Mouse (Mus musculus): Measurements from ENCODE around the gene Nup85. TPM values are rescaled to one million over a fixed set of nuclear protein-coding genes. Genes with fewer than 3 reads are reported as not detected.

The Nup85 gene
- total and polyA plus RNA-seq, 3 experiments = 282 to 326 (median 290) TPM

GRCm38 (mm10) chr11:115609576-115609975 lies 45.3 kb downstream of the Nup85 start:
- no peak for DNase-seq (ENCODE audit: extremely low read depth)
- in situ Hi-C loops (cut with MboI; ENCODE audit: low pct_ligation_motif_present, low pct_unique_long_range_greater_than_20kb, low sequenced_read_pairs) = loop anchor here (25.0 kb wide), 1 partner anchor 403 kb away; the partner anchor contains the start of gene Galk1
- 0 out of 2 replicates have a peak overlapping the region, but pooled peaks have one; percentile 3 for H3K27ac ChIP-seq (ENCODE audit: insufficient read depth, low read depth)
- dilution Hi-C loops (cut with MboI; ENCODE audit: extremely low pct_ligation_motif_present, extremely low pct_unique_long_range_greater_than_20kb, low sequenced_read_pairs) = no loop called here
- no peak overlapping the region for H3K4me3 ChIP-seq (replicated peaks in 1 of 3; ENCODE audit: low read depth in 2 of 3, low read length in 2 of 3, poor library complexity in 1 of 3)
- peaks cover 30 to 79% of the 10 kb centered on the region in 2 experiments for H3K4me1 ChIP-seq (ENCODE audit: control insufficient read depth in 1 of 2, insufficient read depth in 2 of 2)
- no peak overlapping the region for H3K4me2 ChIP-seq (ENCODE audit: insufficient read depth, low read depth, poor library complexity, severe bottlenecking)
- no peak overlapping the region for H3K9ac ChIP-seq (ENCODE audit: insufficient read depth, low read depth)
- H3K27me3 ChIP-seq (replicated peaks) = no peaks in the 10 kb centered on the region
- TF ChIP-seq EP300 (IDR thresholded peaks at IDR 0.05; ENCODE audit: low read length) = no peak
- peak; percentile 12; the same call in 1 of the 2 replicates for TF ChIP-seq ZMIZ1 (IDR thresholded peaks at IDR 0.05; ENCODE audit: low read depth, low read length)
- TF ChIP-seq MAZ (IDR thresholded peaks at IDR 0.05; ENCODE audit: low read depth, low read length) = no peak
- H3K36me3 ChIP-seq (replicated peaks in 1 of 2; ENCODE audit: control insufficient read depth in 1 of 2, insufficient read depth in 1 of 2, low read length in 1 of 2) = peaks cover 63 to 77% of the 10 kb centered on the region in 2 experiments
- no peaks in the 10 kb centered on the region for H3K9me3 ChIP-seq (replicated peaks; ENCODE audit: low read length)
- H3K79me2 ChIP-seq (replicated peaks; ENCODE audit: control insufficient read depth, extremely low read depth, insufficient read depth, poor library complexity, severe bottlenecking) = peaks cover 60% of the 10 kb centered on the region

DNA sequence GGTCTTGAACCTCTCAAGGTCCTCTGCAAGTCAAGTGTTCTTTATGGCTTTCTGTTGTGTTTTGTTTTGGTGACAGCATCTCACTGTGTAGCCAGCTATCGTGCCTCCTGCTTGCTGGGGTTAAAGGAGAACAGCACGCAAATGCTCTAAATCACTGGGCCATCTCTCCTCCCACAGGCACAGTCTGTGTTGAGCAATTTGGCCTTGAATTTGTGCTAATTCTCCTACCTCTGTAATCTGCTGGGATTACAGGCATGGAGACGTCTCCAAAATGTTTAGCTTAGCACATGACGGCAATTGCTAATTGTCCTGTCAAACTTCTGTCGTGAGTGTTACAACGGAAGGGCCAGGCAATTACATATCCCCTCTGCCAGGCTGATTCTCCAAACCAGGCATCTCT lies 46.9 kb downstream of the Nup85 start:
- DNase-seq (ENCODE audit: extremely low read depth) = no peak
- H3K4me3 ChIP-seq (replicated peaks in 1 of 3; ENCODE audit: low read depth in 2 of 3, low read length in 2 of 3, poor library complexity in 1 of 3) = peak overlapping the region; percentile 60 to 98 (median 75)
- in situ Hi-C loops (cut with MboI; ENCODE audit: low pct_ligation_motif_present, low pct_unique_long_range_greater_than_20kb, low sequenced_read_pairs) (loop anchor here (25.0 kb wide), 1 partner anchor 401 kb away; the partner anchor contains the start of gene Galk1), dilution Hi-C loops (cut with MboI; ENCODE audit: extremely low pct_ligation_motif_present, extremely low pct_unique_long_range_greater_than_20kb, low sequenced_read_pairs) (no loop called here)
- TF ChIP-seq RAD21 (IDR thresholded peaks at IDR 0.05; ENCODE audit: low read depth, low read length) (no peak), CHD1 (IDR thresholded peaks at IDR 0.05; ENCODE audit: low read depth, low read length) (peak; percentile 60; the same call in 1 of the 2 replicates)
- no peaks in the 10 kb centered on the region for H3K9me3 ChIP-seq (replicated peaks; ENCODE audit: low read length)
- peak overlapping the region; percentile 95 for H3K9ac ChIP-seq (ENCODE audit: insufficient read depth, low read depth)
- H3K27ac ChIP-seq (ENCODE audit: insufficient read depth, low read depth) = peak overlapping the region; percentile 23; the same call in 1 of the 2 replicates
- peak overlapping the region; percentile 78 for H3K4me2 ChIP-seq (ENCODE audit: insufficient read depth, low read depth, poor library complexity, severe bottlenecking)
- H3K4me1 ChIP-seq (ENCODE audit: control insufficient read depth in 1 of 2, insufficient read depth in 2 of 2) = peaks cover 33 to 86% of the 10 kb centered on the region in 2 experiments
- peaks cover 70 to 82% of the 10 kb centered on the region in 2 experiments for H3K36me3 ChIP-seq (replicated peaks in 1 of 2; ENCODE audit: control insufficient read depth in 1 of 2, insufficient read depth in 1 of 2, low read length in 1 of 2)
- H3K27me3 ChIP-seq (replicated peaks) = no peaks in the 10 kb centered on the region
- peaks cover 44% of the 10 kb centered on the region for H3K79me2 ChIP-seq (replicated peaks; ENCODE audit: control insufficient read depth, extremely low read depth, insufficient read depth, poor library complexity, severe bottlenecking)

DNA sequence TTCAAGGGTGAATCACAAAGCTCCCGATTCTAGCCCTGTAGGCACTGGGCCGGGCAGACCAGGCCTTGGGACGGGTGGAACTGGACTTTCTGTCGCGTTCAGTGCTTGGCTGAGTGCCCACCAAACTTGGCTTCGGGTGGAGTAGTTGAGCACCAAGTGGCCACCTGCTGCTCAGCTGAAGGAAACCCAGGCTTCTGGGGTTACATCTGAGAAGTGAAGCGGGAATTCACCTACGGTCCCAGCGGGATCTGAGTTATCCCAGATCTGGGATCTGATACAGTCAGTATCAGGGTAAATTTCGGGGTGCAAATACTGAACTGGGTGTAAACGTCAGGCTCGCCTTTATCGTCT lies 47.8 kb downstream of the Nup85 start:
- TF ChIP-seq TCF12 (IDR thresholded peaks at IDR 0.05; ENCODE audit: low read depth, low read length) (0 out of 2 replicates have a peak, but pooled peaks have one; percentile 5), TBP (conservative IDR thresholded peaks at IDR 0.05; ENCODE audit: low read depth, low read length) (no peak), ZC3H11A (IDR thresholded peaks at IDR 0.05; ENCODE audit: low read depth, low read length) (no peak), CTCF (conservative IDR thresholded peaks at IDR 0.05 in 1 of 2, IDR thresholded peaks at IDR 0.05 in 1 of 2; ENCODE audit: low read depth in 2 of 2, low read length in 2 of 2) (peak in 1 of 2 experiments; percentile 19; a peak in 1 of 4 replicates), MAZ (IDR thresholded peaks at IDR 0.05; ENCODE audit: low read depth, low read length) (peak; percentile 3; the same call in 1 of the 2 replicates)
- dilution Hi-C loops (cut with MboI; ENCODE audit: extremely low pct_ligation_motif_present, extremely low pct_unique_long_range_greater_than_20kb, low sequenced_read_pairs) = no loop called here

More for the DNA sequence above, 47.8 kb downstream of the Nup85 start:
- Histone ChIP-seq H3K4me2 (ENCODE audit: insufficient read depth, low read depth, poor library complexity, severe bottlenecking) (peak overlapping the region; percentile 78), H3K79me2 (replicated peaks; ENCODE audit: control insufficient read depth, extremely low read depth, insufficient read depth, poor library complexity, severe bottlenecking) (peaks cover 35% of the 10 kb centered on the region), H3K36me3 (replicated peaks in 1 of 2; ENCODE audit: control insufficient read depth in 1 of 2, insufficient read depth in 1 of 2, low read length in 1 of 2) (peaks cover 69 to 82% of the 10 kb centered on the region in 2 experiments), H3K9me3 (replicated peaks; ENCODE audit: low read length) (no peaks in the 10 kb centered on the region), H3K4me3 (replicated peaks in 1 of 3; ENCODE audit: low read depth in 2 of 3, low read length in 2 of 3, poor library complexity in 1 of 3) (peak overlapping the region; percentile 60 to 98 (median 75)), H3K9ac (ENCODE audit: insufficient read depth, low read depth) (peak overlapping the region; percentile 95), H3K27ac (ENCODE audit: insufficient read depth, low read depth) (peak overlapping the region; percentile 86), H3K4me1 (ENCODE audit: control insufficient read depth in 1 of 2, insufficient read depth in 2 of 2) (peaks cover 31 to 85% of the 10 kb centered on the region in 2 experiments), H3K27me3 (replicated peaks) (no peaks in the 10 kb centered on the region)
- in situ Hi-C loops (cut with MboI; ENCODE audit: low pct_ligation_motif_present, low pct_unique_long_range_greater_than_20kb, low sequenced_read_pairs) = loop anchor here (25.0 kb wide), 1 partner anchor 400 kb away; the partner anchor contains the start of gene Galk1
- DNase-seq (ENCODE audit: extremely low read depth) = no peak

All from CH12.LX (cell line).